ENCODE assay signal across 8 mouse cellular contexts in genomic region chr19:7122277-7122676, GRCm38 (mm10). TPM values are rescaled to one million over a fixed set of nuclear protein-coding genes. Genes with fewer than 3 reads are reported as not detected.
DNase-seq lines count a peak whose midpoint lies in the region; ATAC-seq and TF ChIP-seq lines count a peak whose summit lies in the region.

No protein-coding gene starts in this region.

- H3K9ac ChIP-seq in liver, adult 2 months (ENCODE audit: low read depth, low read length): no peak overlapping the region
- 0 out of 2 replicates have a peak overlapping the region, but pooled peaks have one; percentile 17 for H3K9ac ChIP-seq in forebrain, embryonic 12.5 days
- H3K9ac ChIP-seq in hindbrain, embryonic 14.5 days: no peak overlapping the region
- peak overlapping the region; percentile 41 for H3K9ac ChIP-seq in neural tube, embryonic 13.5 days

- peak; percentile 58; the same call in 1 of the 2 replicates for ATAC-seq in forebrain, embryonic 12.5 days (ENCODE audit: low FRiP score)
- peak; percentile 21; the same call in 1 of the 2 replicates for ATAC-seq in hindbrain, embryonic 14.5 days (ENCODE audit: low FRiP score)
- 0 out of 2 replicates have a peak, but pooled peaks have one; percentile 24 for ATAC-seq in neural tube, embryonic 13.5 days (ENCODE audit: low read depth)

- DNase-seq in liver, adult 2 months (ENCODE audit: extremely low read depth, low read depth, low spot score): peak; percentile 39
- no peak for DNase-seq in liver
- no peak for DNase-seq in hindbrain, embryonic 14.5 days (ENCODE audit: low spot score)
- DNase-seq in cerebellum, adult 9-11 months: no peak
- no peak for DNase-seq in layer of hippocampus, adult 18-20 months (ENCODE audit: low spot score in 2 of 2)
- DNase-seq in frontal cortex, postnatal 25 days (ENCODE audit: low spot score in 2 of 2): no peak

- no peak for TF ChIP-seq POLR2A in liver, adult 2 months (IDR thresholded peaks at IDR 0.05; ENCODE audit: extremely low read depth, insufficient read depth, low read length)

- peaks cover 25% of the 10 kb centered on the region for H3K4me1 ChIP-seq in liver, adult 2 months (ENCODE audit: control insufficient read depth, insufficient read depth, low read length)
- H3K4me1 ChIP-seq in forebrain, embryonic 12.5 days: peaks cover 25% of the 10 kb centered on the region
- H3K4me1 ChIP-seq in hindbrain, embryonic 14.5 days (replicated peaks; ENCODE audit: control insufficient read depth, insufficient read depth, low read length): peaks cover 14% of the 10 kb centered on the region
- peaks cover 42% of the 10 kb centered on the region for H3K4me1 ChIP-seq in neural tube, embryonic 13.5 days (replicated peaks)

- H3K79me2 ChIP-seq in liver, adult 2 months (ENCODE audit: control insufficient read depth, insufficient read depth, low read length): no peaks in the 10 kb centered on the region

- no peak overlapping the region for H3K4me2 ChIP-seq in forebrain, embryonic 12.5 days
- H3K4me2 ChIP-seq in hindbrain, embryonic 14.5 days (replicated peaks): no peak overlapping the region
- no peak overlapping the region for H3K4me2 ChIP-seq in neural tube, embryonic 13.5 days

- 58% methylated on average over 4 of the region's 4 CpGs for WGBS in liver, adult 2 months
- 53% methylated on average over 4 of the region's 4 CpGs for WGBS in forebrain, embryonic 12.5 days
- 51% methylated on average over 4 of the region's 4 CpGs for WGBS in hindbrain, embryonic 14.5 days
- WGBS in neural tube, embryonic 13.5 days: 41% methylated on average over 4 of the region's 4 CpGs

- no peak overlapping the region for H3K4me3 ChIP-seq in liver, adult 2 months (ENCODE audit: insufficient read depth, low read depth, low read length)
- no peak overlapping the region for H3K4me3 ChIP-seq in forebrain, embryonic 12.5 days (replicated peaks)
- H3K4me3 ChIP-seq in hindbrain, embryonic 14.5 days (replicated peaks; ENCODE audit: low read length): no peak overlapping the region
- H3K4me3 ChIP-seq in neural tube, embryonic 13.5 days: no peak overlapping the region

- no peak for TF ChIP-seq CTCF in liver, adult 2 months (IDR thresholded peaks at IDR 0.05; ENCODE audit: low read depth, low read length)

- H3K27ac ChIP-seq in liver, adult 2 months (replicated peaks; ENCODE audit: insufficient read depth, low read depth, low read length): peak overlapping the region; percentile 81; the same call in 1 of the 2 replicates
- peak overlapping the region; percentile 26 for H3K27ac ChIP-seq in forebrain, embryonic 12.5 days
- no peak overlapping the region for H3K27ac ChIP-seq in hindbrain, embryonic 14.5 days
- H3K27ac ChIP-seq in neural tube, embryonic 13.5 days (replicated peaks): peak overlapping the region; percentile 70

- no peaks in the 10 kb centered on the region for H3K9me3 ChIP-seq in forebrain, embryonic 12.5 days
- H3K9me3 ChIP-seq in hindbrain, embryonic 14.5 days (ENCODE audit: control insufficient read depth, low read length): no peaks in the 10 kb centered on the region
- H3K9me3 ChIP-seq in neural tube, embryonic 13.5 days: no peaks in the 10 kb centered on the region

- H3K36me3 ChIP-seq in liver, adult 2 months (ENCODE audit: control insufficient read depth, insufficient read depth, low read length): no peaks in the 10 kb centered on the region
- H3K36me3 ChIP-seq in forebrain, embryonic 12.5 days (replicated peaks): no peaks in the 10 kb centered on the region
- H3K36me3 ChIP-seq in hindbrain, embryonic 14.5 days (replicated peaks; ENCODE audit: control insufficient read depth, insufficient read depth): no peaks in the 10 kb centered on the region
- H3K36me3 ChIP-seq in neural tube, embryonic 13.5 days: no peaks in the 10 kb centered on the region

- H3K27me3 ChIP-seq in liver, adult 2 months (ENCODE audit: control insufficient read depth, insufficient read depth, low read length): no peaks in the 10 kb centered on the region
- peaks cover 22% of the 10 kb centered on the region for H3K27me3 ChIP-seq in forebrain, embryonic 12.5 days
- no peaks in the 10 kb centered on the region for H3K27me3 ChIP-seq in hindbrain, embryonic 14.5 days (ENCODE audit: control insufficient read depth, insufficient read depth, low read length)
- peaks cover 23% of the 10 kb centered on the region for H3K27me3 ChIP-seq in neural tube, embryonic 13.5 days

RNA-seq across cellular contexts. Expression of gene Flrt1, which starts 16.7 kb away (rescaled TPM):
- 0.09 and 0.40 TPM in 2 replicates for total RNA-seq in liver, adult 2 months (2014; rRNA removed)
- polyA plus RNA-seq in liver, adult 2 months (2012; rRNA removed): 0.27 and 0.31 TPM in 2 replicates
- polyA plus RNA-seq in forebrain, embryonic 12.5 days (2016; fragmentation: Nextera tagmentation; extraction: Ambion mirVana): 7.3 and 8.0 TPM in 2 replicates
- polyA plus RNA-seq in hindbrain, embryonic 14.5 days (2014; fragmentation: Nextera tagmentation; extraction: Ambion mirVana): 8.7 and 9.5 TPM in 2 replicates
- 9.6 and 10.9 TPM in 2 replicates for polyA plus RNA-seq in neural tube, embryonic 13.5 days (2015; fragmentation: Nextera tagmentation; extraction: Ambion mirVana)
- 10 to 100 TPM; 21.6 to 22.0 TPM for total RNA-seq in layer of hippocampus, adult 18-20 months (2021)

Comparison
In these comparisons a context has a peak if more than half of its experiments do, and no peak if none do; other contexts are left out.
1. H3K9ac ChIP-seq: peak in forebrain, embryonic 12.5 days (single experiment) and neural tube, embryonic 13.5 days (single experiment); none in liver, adult 2 months (single experiment) and hindbrain, embryonic 14.5 days (single experiment).
2. Peak in every context shown above with its lines, with median percentiles within 50 percentile points of each other: ATAC-seq.